Mouse (Mus musculus) forebrain, embryonic 10.5 days (tissue): ENCODE measurements around the gene Tfap2e. TPM values are rescaled to one million over a fixed set of nuclear protein-coding genes. Genes with fewer than 3 reads are reported as not detected.
A peak's percentile ranks its signal among the peaks of the same experiment; 100 is the strongest.

ENCODE experiments used
- DNase-seq: peaks from one replicate; pipeline ENCODE4 v3.0.0-alpha.2; 2017; ENCODE audit warnings: low spot score; ENCODE audit errors: extremely low spot score
- H3K27ac ChIP-seq: fragments of 300-500 bp; sonication (generic); 2 replicates; pipeline ENCODE4 v1.5.1; 2016; ENCODE audit warnings: mild to moderate bottlenecking
- H3K27me3 ChIP-seq: fragments of 300-500 bp; sonication (generic); 2 replicates; pipeline ENCODE4 v1.6.1; 2016; ENCODE audit warnings: mild to moderate bottlenecking; ENCODE audit not compliant: poor library complexity, severe bottlenecking
- H3K36me3 ChIP-seq: fragments of 300-500 bp; sonication (generic); replicated peaks from 2 replicates; pipeline ENCODE4 v1.6.1; 2016; ENCODE audit warnings: mild to moderate bottlenecking, moderate library complexity
- H3K4me1 ChIP-seq: fragments of 300-500 bp; sonication (generic); 2 replicates; pipeline ENCODE4 v1.6.1; 2016
- H3K4me3 ChIP-seq: fragments of 300-500 bp; sonication (generic); 2 replicates; pipeline ENCODE4 v1.5.1; 2016; ENCODE audit warnings: mild to moderate bottlenecking, moderate library complexity
- H3K9me3 ChIP-seq: fragments of 300-500 bp; sonication (generic); 2 replicates; pipeline ENCODE4 v1.6.1; 2016; ENCODE audit warnings: mild to moderate bottlenecking, moderate library complexity
- WGBS: fragments of 180-500 bp; shearing (Covaris S2); methylation state at CpG from one replicate; pipeline ENCODE4 v1.1.7; 2016; 5-methylcytosine and 5-hydroxymethylcytosine counted together
- polyA plus RNA-seq: library from polyadenylated mRNA; unstranded; fragments of >200 nt; fragmentation: Nextera tagmentation; extraction: Ambion mirVana; gene quantifications from 2 replicates; pipeline ENCODE4 v1.2.1, GENCODE M21; 2016

The Tfap2e gene
- polyA plus RNA-seq, 1 experiment from 2014 or later = 0.06 TPM

DNA sequence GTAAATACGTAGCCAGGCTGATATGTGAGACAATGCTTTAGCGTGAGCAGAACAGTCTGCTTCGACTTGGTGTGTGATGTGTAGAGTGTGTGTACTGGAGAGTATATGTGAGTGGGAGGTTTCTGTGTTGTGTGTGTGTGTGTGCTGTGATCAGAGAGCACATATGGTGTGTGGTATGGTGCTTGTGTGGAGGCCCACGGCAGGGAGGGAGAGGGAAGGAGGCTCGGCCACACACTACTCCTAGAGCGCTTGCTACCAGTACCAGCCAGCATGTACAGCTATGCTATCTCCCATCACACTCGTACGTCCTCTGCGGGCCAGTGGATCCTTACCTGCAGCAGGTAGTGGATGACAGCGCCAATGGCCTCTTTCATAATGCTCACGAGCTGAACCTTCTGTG lies 13.5 kb upstream of the Tfap2e start:
- H3K4me1 ChIP-seq = peaks cover 61% of the 10 kb centered on the region

DNA sequence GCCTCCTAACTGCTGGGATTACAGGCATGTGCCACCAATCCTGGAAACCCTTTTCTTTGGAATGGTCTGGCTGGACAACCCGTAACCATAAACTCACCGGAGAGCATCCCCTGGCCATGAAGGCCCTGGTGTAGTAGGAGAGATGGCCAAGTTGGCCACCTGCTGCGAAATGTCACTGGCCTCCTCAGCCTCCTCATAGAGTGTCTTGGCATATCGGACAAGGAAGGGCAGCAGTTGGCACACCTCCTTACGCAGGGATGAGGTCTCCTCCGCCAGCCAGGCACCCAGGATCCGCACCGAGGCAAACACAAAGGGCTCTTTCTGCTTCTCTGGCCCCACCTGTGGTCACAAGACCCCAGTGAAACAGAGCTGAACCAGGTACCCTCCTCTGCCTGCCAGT lies 12.3 kb upstream of the Tfap2e start:
- no peak for DNase-seq
- Histone ChIP-seq H3K9me3 (no peaks in the 10 kb centered on the region), H3K27me3 (peaks cover 18% of the 10 kb centered on the region), H3K36me3 (peaks cover 68% of the 10 kb centered on the region), H3K27ac (no peak overlapping the region), H3K4me3 (no peak overlapping the region), H3K4me1 (peaks cover 61% of the 10 kb centered on the region)
- WGBS = 96% methylated on average over 8 of the region's 8 CpGs

More for the DNA sequence above, 13.5 kb upstream of the Tfap2e start:
- Histone ChIP-seq H3K36me3 (peaks cover 63% of the 10 kb centered on the region), H3K4me3 (no peak overlapping the region), H3K9me3 (no peaks in the 10 kb centered on the region), H3K27ac (no peak overlapping the region), H3K27me3 (peaks cover 6% of the 10 kb centered on the region)
- WGBS = 91% methylated on average over 11 of the region's 11 CpGs
- DNase-seq = no peak

DNA sequence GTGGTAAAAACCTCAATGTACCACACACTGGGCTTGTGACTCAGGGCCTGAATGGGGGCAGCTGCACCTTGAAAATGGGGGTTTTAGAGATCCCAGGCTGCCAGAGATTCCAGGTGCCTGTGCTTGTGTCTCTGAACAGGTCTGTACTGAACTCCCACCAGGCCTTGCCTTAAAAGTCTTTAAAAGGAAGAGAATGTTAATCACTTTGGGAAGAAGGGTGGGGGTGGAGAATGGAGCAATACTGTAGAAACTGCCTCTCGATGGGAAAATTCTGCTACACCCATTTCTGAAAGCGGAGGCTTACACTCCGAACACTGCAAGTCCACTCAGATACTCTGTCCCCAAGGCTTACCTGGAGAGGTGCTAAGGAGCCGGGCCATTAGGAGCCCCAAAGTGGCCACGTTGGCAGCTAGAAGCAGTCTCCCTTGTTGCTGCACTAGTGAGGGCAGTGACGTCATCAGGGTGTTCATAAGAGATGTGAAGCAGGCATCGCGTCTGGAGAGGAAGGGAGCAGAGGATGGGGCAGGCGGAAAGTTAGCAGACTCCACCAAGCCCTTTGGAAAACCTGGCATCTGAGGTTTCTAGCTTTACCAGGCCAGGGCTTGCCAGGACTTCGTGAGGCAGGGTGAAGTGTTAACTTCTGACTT lies 10.3 kb upstream of the Tfap2e start:
- peaks cover 68% of the 10 kb centered on the region for H3K36me3 ChIP-seq
- DNase-seq = no peak
- no peaks in the 10 kb centered on the region for H3K9me3 ChIP-seq
- WGBS = 84% methylated on average over 10 of the region's 10 CpGs
- H3K27ac ChIP-seq = no peak overlapping the region
- no peak overlapping the region for H3K4me3 ChIP-seq
- H3K27me3 ChIP-seq = peaks cover 38% of the 10 kb centered on the region
- H3K4me1 ChIP-seq = peaks cover 55% of the 10 kb centered on the region

DNA sequence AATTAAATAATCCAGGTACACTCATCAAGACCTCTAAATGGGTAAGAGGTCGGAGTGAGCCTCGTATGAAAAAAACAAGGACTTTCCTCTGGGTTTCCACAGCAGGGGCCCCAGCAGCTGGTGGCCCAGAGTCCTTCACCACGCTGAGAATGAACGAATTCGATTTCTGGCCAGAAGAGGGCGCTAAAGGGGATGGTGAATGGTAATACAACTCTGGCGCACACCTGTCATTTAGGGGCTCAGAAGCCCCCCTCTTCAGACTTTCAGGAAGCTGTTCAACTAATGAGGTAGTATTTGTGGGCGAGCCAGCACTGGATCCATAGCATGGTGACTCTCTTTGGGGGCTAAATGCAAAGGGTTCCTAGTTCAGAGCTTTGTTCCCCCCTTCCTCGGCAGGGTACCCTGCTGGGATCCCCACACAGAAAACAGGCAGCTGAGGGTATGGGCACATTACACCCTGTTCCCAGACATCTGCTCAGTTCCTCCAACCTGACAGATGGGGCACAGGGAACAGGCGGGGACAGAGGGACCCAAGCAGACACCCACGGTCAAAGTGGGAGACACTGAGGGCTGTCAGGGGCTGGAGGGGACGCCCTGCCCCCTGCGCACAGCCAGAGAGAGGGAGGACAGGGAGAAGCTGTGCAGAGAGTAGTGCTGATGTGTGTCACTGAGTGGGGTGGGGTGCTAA lies 9.6 kb upstream of the Tfap2e start:
- H3K36me3 ChIP-seq = peaks cover 64% of the 10 kb centered on the region
- peak; percentile 55 for DNase-seq
- no peak overlapping the region for H3K4me3 ChIP-seq
- WGBS = 42% methylated on average over 13 of the region's 13 CpGs
- peaks cover 43% of the 10 kb centered on the region for H3K27me3 ChIP-seq
- no peaks in the 10 kb centered on the region for H3K9me3 ChIP-seq
- H3K4me1 ChIP-seq = peaks cover 52% of the 10 kb centered on the region
- H3K27ac ChIP-seq = 0 out of 2 replicates have a peak overlapping the region, but pooled peaks have one; percentile 5

DNA sequence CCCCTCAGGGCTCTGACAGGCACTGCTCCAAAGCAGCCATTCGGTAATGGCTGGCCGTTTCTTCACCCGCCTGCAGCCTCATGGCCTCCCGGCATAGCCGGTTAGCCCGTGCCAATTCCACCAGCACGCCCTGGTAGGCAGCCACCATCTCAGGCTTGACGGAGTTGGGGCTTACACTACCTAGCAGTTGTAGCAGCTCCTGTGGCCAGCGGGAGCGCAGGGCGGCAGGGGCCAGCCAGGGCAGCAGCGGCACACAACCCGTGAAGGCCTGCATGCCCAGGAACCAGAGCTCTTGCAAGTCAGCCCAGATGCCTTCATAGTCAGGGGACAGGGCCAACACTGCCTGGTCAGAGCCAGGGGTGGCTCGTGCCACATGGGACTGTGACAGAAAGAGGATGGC lies 8.8 kb upstream of the Tfap2e start:
- H3K27ac ChIP-seq = no peak overlapping the region
- H3K4me1 ChIP-seq = peaks cover 53% of the 10 kb centered on the region
- H3K27me3 ChIP-seq = peaks cover 49% of the 10 kb centered on the region
- peaks cover 56% of the 10 kb centered on the region for H3K36me3 ChIP-seq
- 92% methylated on average over 14 of the region's 14 CpGs for WGBS
- no peak overlapping the region for H3K4me3 ChIP-seq
- no peaks in the 10 kb centered on the region for H3K9me3 ChIP-seq
- no peak for DNase-seq

- Histone ChIP-seq H3K4me3 (no peak overlapping the region), H3K36me3 (peaks cover 45% of the 10 kb centered on the region), H3K4me1 (peaks cover 48% of the 10 kb centered on the region), H3K27me3 (peaks cover 61% of the 10 kb centered on the region), H3K27ac (no peak overlapping the region), H3K9me3 (no peaks in the 10 kb centered on the region)
- WGBS = 5% methylated on average over 11 of the region's 11 CpGs
- no peak for DNase-seq
Measured at GRCm38 (mm10) chr4:126743713-126744112, 7.7 kb upstream of the Tfap2e start.

GRCm38 (mm10) chr4:126742976-126743375 lies 6.9 kb upstream of the Tfap2e start:
- H3K27me3 ChIP-seq = peaks cover 68% of the 10 kb centered on the region
- 48% methylated on average over 2 of the region's 2 CpGs for WGBS
- no peak overlapping the region for H3K27ac ChIP-seq
- peaks cover 47% of the 10 kb centered on the region for H3K4me1 ChIP-seq
- H3K36me3 ChIP-seq = peaks cover 37% of the 10 kb centered on the region
- no peak overlapping the region for H3K4me3 ChIP-seq
- no peaks in the 10 kb centered on the region for H3K9me3 ChIP-seq
- no peak for DNase-seq

- H3K27me3 ChIP-seq = peaks cover 83% of the 10 kb centered on the region
- no peak overlapping the region for H3K4me3 ChIP-seq
- peaks cover 47% of the 10 kb centered on the region for H3K4me1 ChIP-seq
- no peaks in the 10 kb centered on the region for H3K9me3 ChIP-seq
- no peak overlapping the region for H3K27ac ChIP-seq
- 5% methylated on average over 12 of the region's 12 CpGs for WGBS
- peaks cover 24% of the 10 kb centered on the region for H3K36me3 ChIP-seq
- peak; percentile 83 for DNase-seq
Measured at GRCm38 (mm10) chr4:126741448-126741847, 5.4 kb upstream of the Tfap2e start.

DNA sequence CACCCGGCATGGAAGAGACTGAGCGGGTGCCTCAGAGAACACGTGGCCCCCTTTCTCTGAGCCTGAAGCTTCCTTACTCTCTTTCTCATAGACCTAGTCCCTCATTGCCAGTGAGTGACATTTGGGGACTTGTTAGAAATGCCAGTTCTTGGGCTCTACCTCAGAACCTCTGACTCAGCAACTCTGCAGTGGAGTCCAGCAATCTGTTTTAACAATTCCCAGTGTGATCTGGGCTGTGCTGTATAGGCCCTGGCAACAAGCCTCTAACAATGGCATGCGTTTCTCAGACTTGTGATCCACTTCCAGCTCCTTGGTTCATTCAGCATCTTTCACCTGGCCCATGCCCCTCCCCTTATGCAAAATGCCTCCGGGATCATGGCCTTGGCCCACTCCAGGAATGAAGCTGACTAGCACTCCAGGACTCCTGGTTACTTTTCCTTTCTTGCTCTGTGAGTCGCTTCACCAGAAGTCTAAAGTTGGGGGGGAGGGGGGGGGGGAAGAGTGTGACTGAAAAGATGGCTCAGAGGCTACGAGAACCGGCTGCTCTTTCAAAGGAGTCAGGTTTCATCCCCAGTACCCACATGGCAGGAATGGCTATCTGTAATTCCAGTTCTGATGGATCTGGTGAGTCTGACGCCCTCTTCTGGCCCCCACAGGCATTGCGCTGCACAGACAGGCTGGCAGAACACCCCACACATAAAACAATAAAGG lies 4.1 kb upstream of the Tfap2e start:
- Histone ChIP-seq H3K9me3 (no peaks in the 10 kb centered on the region), H3K4me1 (peaks cover 56% of the 10 kb centered on the region), H3K4me3 (no peak overlapping the region), H3K27ac (no peak overlapping the region), H3K27me3 (peaks cover 96% of the 10 kb centered on the region), H3K36me3 (peaks cover 10% of the 10 kb centered on the region)
- 15% methylated on average over 10 of the region's 10 CpGs for WGBS
- DNase-seq = peak; percentile 29

DNA sequence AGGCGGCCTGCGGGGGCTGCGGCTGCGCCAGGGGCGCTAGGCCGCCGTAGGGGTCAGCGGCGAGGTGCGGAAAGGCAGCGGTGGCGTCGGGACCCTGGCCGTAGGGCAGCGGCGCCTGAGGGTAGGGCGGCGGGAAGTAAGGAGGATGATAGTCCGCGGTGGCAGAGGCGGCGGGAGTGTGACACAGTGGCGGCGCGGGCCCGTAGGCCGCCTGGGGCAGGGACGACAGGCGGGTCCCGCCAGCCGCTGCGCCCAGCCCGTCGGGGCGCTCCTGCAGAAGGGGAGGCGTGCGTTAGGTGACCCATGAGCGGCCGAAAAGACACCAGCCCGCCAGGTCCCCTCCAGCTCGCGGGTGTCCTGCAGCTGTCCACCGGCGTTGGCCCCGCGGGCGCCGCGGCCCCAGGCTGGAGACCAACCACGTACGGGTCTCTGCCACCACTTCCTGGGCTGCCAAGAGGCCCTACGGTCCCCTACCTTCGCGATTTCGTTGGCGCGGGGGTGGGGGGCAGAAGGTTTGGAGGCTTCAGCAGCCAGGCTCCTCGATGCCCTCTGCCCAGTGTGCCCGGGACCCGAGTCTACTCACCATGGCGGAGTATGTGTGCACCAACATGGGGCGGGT lies 549 bp downstream of the Tfap2e start:
- Histone ChIP-seq H3K4me3 (peak overlapping the region; percentile 35), H3K9me3 (no peaks in the 10 kb centered on the region), H3K36me3 (no peaks in the 10 kb centered on the region), H3K27ac (no peak overlapping the region), H3K27me3 (peaks cover 100% of the 10 kb centered on the region), H3K4me1 (peaks cover 47% of the 10 kb centered on the region)
- peak; percentile 41 for DNase-seq
- 2% methylated on average over 61 of the region's 62 CpGs for WGBS

GRCm38 (mm10) chr4:126734700-126735381 lies 1.2 kb downstream of the Tfap2e start:
- Histone ChIP-seq H3K4me1 (peaks cover 41% of the 10 kb centered on the region), H3K9me3 (no peaks in the 10 kb centered on the region), H3K27ac (no peak overlapping the region), H3K27me3 (peaks cover 100% of the 10 kb centered on the region), H3K36me3 (no peaks in the 10 kb centered on the region), H3K4me3 (peak overlapping the region; percentile 35)
- WGBS = 2% methylated on average over 51 of the region's 51 CpGs
- DNase-seq = peak; percentile 44

GRCm38 (mm10) chr4:126734001-126734603 lies 1.9 kb downstream of the Tfap2e start:
- H3K4me1 ChIP-seq = peaks cover 35% of the 10 kb centered on the region
- H3K27me3 ChIP-seq = peaks cover 100% of the 10 kb centered on the region
- H3K4me3 ChIP-seq = peak overlapping the region; percentile 5
- no peaks in the 10 kb centered on the region for H3K36me3 ChIP-seq
- 4% methylated on average over 16 of the region's 16 CpGs for WGBS
- no peak for DNase-seq
- no peak overlapping the region for H3K27ac ChIP-seq
- H3K9me3 ChIP-seq = no peaks in the 10 kb centered on the region
